Mouse (Mus musculus): ENCODE results near the gene Fbp1.
"Not testable (repeated sequence)": the region's sequence is repeated elsewhere in the genome, so short reads cannot be mapped to it uniquely, and the experiment has no call there.

Fbp1 gene

DNA sequence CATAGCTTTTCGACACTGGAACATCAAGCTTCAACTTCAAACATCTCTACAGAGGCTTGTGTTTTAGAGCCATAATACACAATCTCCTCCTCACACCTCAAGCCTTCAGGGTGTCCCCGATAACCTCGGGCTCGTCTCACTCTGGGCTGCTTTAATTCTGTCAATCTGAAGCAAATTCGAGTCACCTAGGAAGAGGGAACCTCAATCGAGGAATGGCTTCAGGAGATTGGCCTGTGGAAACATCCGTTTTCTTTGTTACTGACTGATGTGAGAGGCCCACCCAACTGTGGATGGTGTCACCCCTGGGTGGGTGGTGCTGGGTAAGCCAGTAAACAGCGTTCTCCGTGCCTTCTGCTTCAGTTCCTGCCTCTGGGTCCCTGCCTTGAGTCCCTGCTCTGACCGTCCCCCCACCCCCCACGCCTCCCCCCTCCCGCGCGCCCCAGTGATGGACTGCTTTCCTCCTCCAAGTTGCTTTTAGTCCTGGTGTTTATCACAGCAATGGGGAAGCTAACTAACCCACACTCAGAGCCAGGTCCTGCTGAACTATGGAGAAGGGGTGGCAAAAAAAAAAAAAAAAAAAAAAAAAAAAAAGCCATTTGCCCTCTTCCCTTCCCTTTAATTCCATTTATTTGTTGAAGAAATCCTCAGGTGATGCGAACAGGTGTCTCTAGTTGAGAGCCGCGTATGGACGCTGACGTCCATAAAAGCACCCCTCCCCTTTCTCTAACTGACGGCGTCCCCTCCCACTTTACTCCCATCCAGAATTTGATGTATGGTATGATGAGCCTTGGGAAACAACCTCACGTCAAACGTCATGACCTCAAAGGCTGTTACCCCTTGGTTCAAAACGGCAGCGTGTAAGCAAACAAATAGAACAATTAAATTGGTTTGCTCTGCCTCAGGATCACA lies 32.4 kb downstream of the Fbp1 start:
- in situ Hi-C loops (cut with MboI, MseI): loop anchor here (5.0 kb wide), 1 partner anchor 388 kb away; the partner anchor contains the start of gene Gm49359

- in situ Hi-C loops (cut with MboI, MseI): loop anchor here (5.0 kb wide), 4 partner anchors 92 to 387 kb away; partner anchors contain the start of genes Gm49359, Platr25 and Zfp935
These were observed 33.4 kb downstream of the Fbp1 start for GRCm38 (mm10) chr13:62854666-62855065.

GRCm38 (mm10) chr13:62833341-62833740 lies 54.7 kb downstream of the Fbp1 start:
- in situ Hi-C loops (cut with MboI, MseI): no loop called here

DNA sequence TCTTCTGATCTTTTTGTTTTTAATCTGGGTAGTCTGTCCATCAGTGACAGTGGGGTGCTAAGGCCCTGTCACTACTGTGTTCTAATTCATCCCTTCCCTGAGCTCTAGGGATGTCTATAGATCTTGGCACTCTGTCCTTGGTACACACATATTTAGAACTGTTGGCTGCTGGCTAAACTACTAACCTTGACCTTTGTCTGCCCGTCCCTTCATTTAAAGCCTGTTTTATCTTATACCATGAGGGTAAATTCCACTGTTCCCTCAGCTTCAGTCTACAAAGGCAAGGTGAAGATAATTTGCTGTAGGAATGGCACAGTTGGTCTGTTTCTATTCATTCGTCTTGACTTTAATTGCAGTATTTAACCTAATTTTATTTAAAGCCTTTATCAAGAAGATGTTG lies 55.8 kb downstream of the Fbp1 start:
- in situ Hi-C loops (cut with MboI, MseI): no loop called here

DNA sequence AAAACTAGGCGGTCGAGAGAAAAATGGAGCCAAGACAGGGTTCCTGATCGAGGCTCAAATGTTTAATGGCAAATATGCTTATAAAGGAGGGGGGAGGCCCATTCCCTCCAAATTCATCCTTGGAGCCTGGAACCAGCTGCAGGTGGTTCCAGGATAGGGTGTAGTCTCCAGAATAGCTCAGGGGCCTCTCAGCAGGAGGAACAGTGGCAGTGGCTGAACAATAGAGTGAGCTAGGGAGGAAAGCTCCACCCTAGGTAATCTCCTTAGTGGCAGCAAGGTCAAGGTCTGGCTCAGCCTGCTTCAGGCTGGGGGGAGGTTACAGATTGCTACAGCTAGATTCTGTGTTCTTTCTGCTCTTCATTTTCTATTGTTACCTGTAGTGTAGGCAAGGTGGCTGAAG lies 72.4 kb downstream of the Fbp1 start:
- in situ Hi-C loops (cut with MboI, MseI): not testable (repeated sequence)
